Mouse (Mus musculus) left cerebral cortex, postnatal 10 days (tissue): ENCODE measurements around the gene Meltf. TPM values are rescaled to one million over a fixed set of nuclear protein-coding genes. Genes with fewer than 3 reads are reported as not detected.
A peak's percentile ranks its signal among the peaks of the same experiment; 100 is the strongest.

Experiments used
- DNase-seq, 2 experiments: peaks; one replicate each; pipeline ENCODE4 v3.0.0; 2021 to 2022; ENCODE audit warnings: low spot score in 2 of 2, mixed read lengths in 1 of 2; ENCODE audit errors: extremely low spot score in 1 of 2
- intact Hi-C: fragments of 180-260 bp; cut with DNase I; formaldehyde crosslinking; loops from one replicate; pipeline ENCODE4 v1.15.1; 2025
- total RNA-seq, 2 experiments: library from RNA; stranded (reverse); gene quantifications; 2 replicates each; pipeline ENCODE4 v1.2.3; 2021

The Meltf gene
- under 1 TPM; 0.36 to 0.61 TPM for total RNA-seq

GRCm38 (mm10) chr16:31878573-31879257, at the start of gene Meltf:
TSS of gene Meltf (plus strand) at chr16:31878810.
- DNase-seq: peak in 1 of 2 experiments; percentile 75

GRCm38 (mm10) chr16:31830726-31831125, 47.9 kb upstream of the Meltf start:
- intact Hi-C loops: no loop called here
- no peak for DNase-seq

More at GRCm38 (mm10) chr16:31878573-31879257, at the start of gene Meltf:
- intact Hi-C loops: loop anchor here (2.0 kb wide), 1 partner anchor 40 kb away; no protein-coding TSS in a partner anchor

GRCm38 (mm10) chr16:31832630-31833422, 45.8 kb upstream of the Meltf start:
- DNase-seq: no peak
- intact Hi-C loops: no loop called here

GRCm38 (mm10) chr16:31834011-31834584, 44.5 kb upstream of the Meltf start:
- peak in 1 of 2 experiments; percentile 37 for DNase-seq
- intact Hi-C loops: no loop called here

GRCm38 (mm10) chr16:31834662-31835318, 43.8 kb upstream of the Meltf start:
- intact Hi-C loops: no loop called here
- no peak for DNase-seq

GRCm38 (mm10) chr16:31837362-31837761, 41.2 kb upstream of the Meltf start:
- DNase-seq: no peak
- intact Hi-C loops: no loop called here

GRCm38 (mm10) chr16:31844246-31844645, 34.4 kb upstream of the Meltf start:
- DNase-seq: no peak
- intact Hi-C loops: no loop called here

GRCm38 (mm10) chr16:31846763-31847162, 31.8 kb upstream of the Meltf start:
- DNase-seq: no peak
- intact Hi-C loops: no loop called here

- peak in 1 of 2 experiments; percentile 61 for DNase-seq
- intact Hi-C loops: no loop called here
These were observed 14.7 kb upstream of the Meltf start for GRCm38 (mm10) chr16:31863920-31864319.

GRCm38 (mm10) chr16:31865242-31865641, 13.4 kb upstream of the Meltf start:
- DNase-seq: no peak
- intact Hi-C loops: no loop called here

- no peak for DNase-seq
- intact Hi-C loops: no loop called here
These were observed 11.7 kb upstream of the Meltf start for GRCm38 (mm10) chr16:31866911-31867310.

- DNase-seq: no peak
- intact Hi-C loops: no loop called here
These were observed 10.9 kb upstream of the Meltf start for GRCm38 (mm10) chr16:31867736-31868135.

- no peak for DNase-seq
- intact Hi-C loops: no loop called here
These were observed 4.9 kb upstream of the Meltf start for GRCm38 (mm10) chr16:31873721-31874120.

- DNase-seq: no peak
- intact Hi-C loops: no loop called here
These were observed 3.2 kb upstream of the Meltf start for GRCm38 (mm10) chr16:31875391-31875790.

GRCm38 (mm10) chr16:31876386-31876785, 2.2 kb upstream of the Meltf start:
- intact Hi-C loops: no loop called here
- peak in 1 of 2 experiments; percentile 75 for DNase-seq

GRCm38 (mm10) chr16:31878052-31878451, 558 bp upstream of the Meltf start:
- intact Hi-C loops: loop anchor here (2.0 kb wide), 1 partner anchor 41 kb away; no protein-coding TSS in a partner anchor
- no peak for DNase-seq

- intact Hi-C loops: no loop called here
- no peak for DNase-seq
These were observed 1.7 kb downstream of the Meltf start for GRCm38 (mm10) chr16:31880146-31880840.

- no peak for DNase-seq
- intact Hi-C loops: no loop called here
These were observed 3.8 kb downstream of the Meltf start for GRCm38 (mm10) chr16:31882381-31882908.
